Mouse (Mus musculus): Measurements from ENCODE around the gene Mymx. TPM values are rescaled to one million over a fixed set of nuclear protein-coding genes. Genes with fewer than 3 reads are reported as not detected.
A peak's percentile ranks its signal among the peaks of the same experiment; 100 is the strongest.

Mymx gene
- polyA plus RNA-seq, 1 experiment from 2014 or later: not detected

DNA sequence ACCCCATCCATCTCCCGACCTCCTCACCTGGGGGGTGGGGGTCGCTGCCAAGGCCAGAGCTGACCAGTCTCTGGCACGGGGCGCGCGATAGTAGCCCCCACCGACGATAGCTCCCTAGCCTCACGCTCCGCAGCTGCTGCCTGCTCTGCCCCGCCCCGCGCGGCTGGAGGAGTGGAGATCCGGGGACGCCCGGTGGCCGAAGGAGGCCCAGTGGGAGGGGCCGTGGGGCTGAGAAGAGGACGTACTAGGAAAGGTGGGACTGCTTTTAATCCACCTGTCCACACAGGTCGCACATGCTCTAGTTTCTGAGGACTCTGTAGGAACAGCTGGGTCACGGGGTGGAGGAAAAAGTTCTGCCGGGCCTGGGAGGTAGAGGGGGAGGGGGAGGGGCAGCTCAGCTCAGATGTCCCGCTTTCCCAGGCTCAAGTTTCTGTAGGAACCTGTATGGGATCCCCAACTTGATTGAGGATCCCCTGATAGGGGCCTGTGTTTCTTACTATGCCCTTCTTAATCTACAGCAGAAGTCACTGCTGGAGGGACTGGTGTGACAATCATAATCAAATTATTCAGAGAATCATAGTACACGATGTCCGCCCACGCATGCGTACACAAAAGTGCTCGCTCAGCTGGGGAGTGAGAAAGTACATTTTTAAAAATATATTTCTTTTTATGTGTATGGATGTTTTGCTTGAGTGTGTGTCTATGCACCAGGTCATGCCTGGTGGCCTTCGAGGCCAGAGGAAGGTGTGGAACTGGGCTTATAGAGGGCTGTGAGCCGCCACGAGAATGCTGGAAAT is 2.3 kb downstream of the Mymx start, which contains the start of gene Slc29a1:
Slc29a1 (minus strand) TSS at position 161 of the 797 bp plus-strand sequence.
- Histone ChIP-seq H3K27ac (ENCODE audit: low read depth, low read length) (no peak within 1 kb of the TSS), H3K9ac (ENCODE audit: low read depth, low read length) (peak within 1 kb of the TSS; percentile 11), H3K27me3 (replicated peaks; ENCODE audit: control insufficient read depth, insufficient read depth, low read length) (peaks cover 12% of the 10 kb centered on the region), H3K4me1 (ENCODE audit: control insufficient read depth, insufficient read depth, low read depth, low read length) (peaks cover 24% of the 10 kb centered on the region), H3K36me3 (ENCODE audit: control insufficient read depth, insufficient read depth, low read length) (no peaks in the 10 kb centered on the region), H3K4me2 (ENCODE audit: low read length) (peak within 1 kb of the TSS; percentile 60), H3K4me3 (ENCODE audit: low read length) (peak within 1 kb of the TSS; percentile 28), H3K9me3 (ENCODE audit: control insufficient read depth, low read length) (no peaks in the 10 kb centered on the region)
- ATAC-seq: no peak
- 16% methylated on average over 32 of the region's 32 CpGs for WGBS

DNA sequence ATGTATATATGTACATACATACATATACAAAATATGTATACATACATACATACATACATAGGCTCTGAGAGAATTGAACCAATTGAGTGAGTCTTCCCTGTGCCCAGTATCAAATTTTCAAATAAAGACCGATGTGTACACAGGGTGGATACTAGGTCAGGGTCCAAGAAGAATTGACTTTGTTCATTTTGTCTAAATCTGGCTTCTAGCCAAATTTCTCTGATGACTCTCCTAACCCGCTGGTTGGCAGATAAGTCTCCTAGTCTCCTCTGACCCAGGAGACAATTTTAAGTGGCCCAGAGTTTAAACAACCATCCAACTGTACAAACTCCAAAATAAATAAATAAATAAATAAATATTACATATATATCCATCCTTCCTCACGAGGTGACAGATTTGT is 3.0 kb downstream of the Mymx start:
- no peaks in the 10 kb centered on the region for H3K9me3 ChIP-seq (ENCODE audit: control insufficient read depth, low read length)
- 36% methylated on average over 3 of the region's 3 CpGs for WGBS
- H3K9ac ChIP-seq (ENCODE audit: low read depth, low read length): no peak overlapping the region; the same call in 1 of the 2 replicates
- H3K36me3 ChIP-seq (ENCODE audit: control insufficient read depth, insufficient read depth, low read length): no peaks in the 10 kb centered on the region
- peaks cover 30% of the 10 kb centered on the region for H3K4me1 ChIP-seq (ENCODE audit: control insufficient read depth, insufficient read depth, low read depth, low read length)
- no peak overlapping the region for H3K27ac ChIP-seq (ENCODE audit: low read depth, low read length)
- ATAC-seq: no peak
- H3K27me3 ChIP-seq (replicated peaks; ENCODE audit: control insufficient read depth, insufficient read depth, low read length): peaks cover 12% of the 10 kb centered on the region
- H3K4me2 ChIP-seq (ENCODE audit: low read length): peak overlapping the region; percentile 60
- H3K4me3 ChIP-seq (ENCODE audit: low read length): no peak overlapping the region

DNA sequence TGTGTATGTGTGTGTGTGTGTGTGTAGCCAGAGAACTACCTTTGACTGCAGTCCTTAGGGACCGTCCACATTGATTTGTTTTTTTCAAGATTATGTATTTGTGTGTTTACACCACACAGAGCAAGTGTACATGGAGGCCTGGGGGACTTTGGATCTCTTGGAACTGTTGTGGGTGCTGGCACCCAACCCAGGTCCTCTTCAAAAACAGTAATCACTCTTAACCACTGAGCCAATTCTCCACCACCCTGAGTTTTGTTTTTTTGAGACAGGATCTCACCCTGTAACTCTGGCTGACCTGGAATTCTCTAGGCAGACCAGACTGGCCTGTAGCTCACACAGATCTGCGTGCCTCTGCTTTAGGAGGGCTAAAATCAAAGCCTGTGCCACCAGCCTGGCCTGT is 3.5 kb downstream of the Mymx start:
- 89% methylated on average over 2 of the region's 2 CpGs for WGBS
- Histone ChIP-seq H3K4me2 (ENCODE audit: low read length) (no peak overlapping the region), H3K4me1 (ENCODE audit: control insufficient read depth, insufficient read depth, low read depth, low read length) (peaks cover 30% of the 10 kb centered on the region), H3K4me3 (ENCODE audit: low read length) (no peak overlapping the region), H3K27ac (ENCODE audit: low read depth, low read length) (no peak overlapping the region), H3K9me3 (ENCODE audit: control insufficient read depth, low read length) (no peaks in the 10 kb centered on the region), H3K36me3 (ENCODE audit: control insufficient read depth, insufficient read depth, low read length) (no peaks in the 10 kb centered on the region), H3K27me3 (replicated peaks; ENCODE audit: control insufficient read depth, insufficient read depth, low read length) (peaks cover 14% of the 10 kb centered on the region), H3K9ac (ENCODE audit: low read depth, low read length) (no peak overlapping the region)
- no peak for ATAC-seq

DNA sequence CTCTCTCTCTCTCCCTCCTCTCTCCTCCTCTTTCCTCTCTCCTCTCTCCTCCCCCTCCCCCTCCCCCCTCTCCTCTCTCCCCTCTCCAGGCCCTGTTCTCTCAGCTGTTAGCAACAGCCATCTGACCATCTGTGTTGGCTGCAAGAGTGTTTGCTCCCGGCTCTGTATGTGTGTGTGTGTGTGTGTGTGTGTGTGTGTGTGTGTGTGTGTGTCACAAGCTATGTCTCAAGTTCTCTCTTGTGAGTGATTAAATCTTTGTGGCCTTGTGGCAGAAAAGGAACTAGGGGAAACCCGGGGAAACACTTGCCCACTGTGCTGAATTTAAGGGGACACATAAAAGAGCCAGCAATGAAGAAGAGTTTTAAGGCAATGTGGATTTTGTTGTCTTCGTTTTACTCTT is 4.1 kb downstream of the Mymx start:
- Histone ChIP-seq H3K4me2 (ENCODE audit: low read length) (no peak overlapping the region), H3K4me3 (ENCODE audit: low read length) (no peak overlapping the region), H3K9ac (ENCODE audit: low read depth, low read length) (no peak overlapping the region), H3K27me3 (replicated peaks; ENCODE audit: control insufficient read depth, insufficient read depth, low read length) (peaks cover 14% of the 10 kb centered on the region), H3K27ac (ENCODE audit: low read depth, low read length) (no peak overlapping the region), H3K36me3 (ENCODE audit: control insufficient read depth, insufficient read depth, low read length) (no peaks in the 10 kb centered on the region), H3K4me1 (ENCODE audit: control insufficient read depth, insufficient read depth, low read depth, low read length) (peaks cover 30% of the 10 kb centered on the region), H3K9me3 (ENCODE audit: control insufficient read depth, low read length) (no peaks in the 10 kb centered on the region)
- 38% methylated on average over 3 of the region's 3 CpGs for WGBS
- no peak for ATAC-seq

DNA sequence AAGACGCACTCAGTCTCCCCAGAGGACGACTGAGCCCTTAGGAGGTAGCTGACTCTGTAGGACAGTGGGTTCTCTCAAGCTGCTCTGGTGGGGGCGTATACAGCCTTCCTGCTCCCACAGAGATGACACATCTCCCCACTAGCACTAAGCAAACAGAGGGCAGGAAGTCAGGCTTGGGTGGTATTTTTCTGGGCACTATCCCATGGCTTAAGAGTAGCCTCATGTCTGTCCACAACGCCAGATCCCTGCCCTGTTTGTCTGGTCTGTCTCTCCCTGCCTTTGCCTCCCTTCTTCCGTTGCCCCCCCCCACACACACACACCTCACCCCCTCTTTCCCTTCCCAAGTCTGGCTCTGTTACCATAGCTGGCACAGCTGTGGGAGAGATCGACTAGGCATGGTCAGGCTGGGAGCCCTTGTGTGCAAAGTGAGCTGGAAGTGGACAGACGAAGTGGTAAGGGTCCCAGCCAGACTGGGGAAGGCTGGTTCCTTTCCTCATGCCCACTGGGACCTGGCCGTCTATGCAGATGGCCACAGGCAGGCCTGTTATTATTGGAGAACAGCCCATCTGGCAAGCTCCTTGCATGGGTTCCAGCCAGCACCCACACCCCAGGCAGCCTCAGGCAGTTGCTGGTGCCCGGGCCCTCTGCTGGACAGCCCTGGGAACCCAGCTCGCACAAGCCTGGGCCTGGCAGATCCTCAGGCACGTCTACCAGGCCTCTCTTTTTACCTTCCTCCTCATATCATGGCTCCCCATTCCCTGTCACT is 5.1 kb downstream of the Mymx start:
- no peaks in the 10 kb centered on the region for H3K9me3 ChIP-seq (ENCODE audit: control insufficient read depth, low read length)
- H3K27me3 ChIP-seq (replicated peaks; ENCODE audit: control insufficient read depth, insufficient read depth, low read length): peaks cover 14% of the 10 kb centered on the region
- no peak overlapping the region for H3K9ac ChIP-seq (ENCODE audit: low read depth, low read length)
- H3K4me2 ChIP-seq (ENCODE audit: low read length): no peak overlapping the region
- H3K36me3 ChIP-seq (ENCODE audit: control insufficient read depth, insufficient read depth, low read length): no peaks in the 10 kb centered on the region
- H3K4me1 ChIP-seq (ENCODE audit: control insufficient read depth, insufficient read depth, low read depth, low read length): peaks cover 39% of the 10 kb centered on the region
- peak overlapping the region; percentile 65 for H3K27ac ChIP-seq (ENCODE audit: low read depth, low read length)
- WGBS: 17% methylated on average over 11 of the region's 11 CpGs
- peak; percentile 51 for ATAC-seq
- H3K4me3 ChIP-seq (ENCODE audit: low read length): no peak overlapping the region

DNA sequence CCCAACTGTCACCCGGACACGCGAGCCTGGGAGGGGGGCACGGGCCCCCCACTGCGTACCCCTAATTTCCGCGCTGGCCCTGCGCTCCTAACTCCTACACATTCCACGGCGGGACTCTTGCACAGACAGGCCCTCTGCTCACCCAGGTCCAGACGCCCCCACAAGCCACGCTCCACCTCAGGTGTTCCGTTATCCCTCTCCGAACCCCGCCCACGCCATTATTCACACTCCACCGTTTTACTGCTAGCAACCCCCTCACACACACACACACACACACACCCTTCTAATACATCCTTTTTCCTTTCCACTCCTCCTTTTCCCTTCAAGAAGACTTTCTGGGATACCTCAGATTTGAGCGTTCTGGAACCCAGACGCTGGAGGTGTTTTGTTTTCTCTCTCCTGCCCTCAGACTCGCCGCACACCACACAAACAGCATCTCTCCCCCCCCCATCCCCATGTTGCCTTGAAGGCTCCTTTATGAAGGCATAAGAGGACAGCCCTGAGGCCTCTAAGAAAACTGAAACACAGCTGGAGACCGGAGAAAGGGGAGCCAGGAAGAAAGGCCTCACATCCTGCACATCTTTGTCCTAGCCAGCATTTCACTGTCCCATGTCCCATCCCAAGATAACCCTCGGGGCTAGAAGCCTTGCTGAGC is 6.0 kb downstream of the Mymx start:
- Histone ChIP-seq H3K9ac (ENCODE audit: low read depth, low read length) (peak overlapping the region; percentile 69), H3K4me1 (ENCODE audit: control insufficient read depth, insufficient read depth, low read depth, low read length) (peaks cover 41% of the 10 kb centered on the region), H3K4me3 (ENCODE audit: low read length) (peak overlapping the region; percentile 56), H3K27ac (ENCODE audit: low read depth, low read length) (peak overlapping the region; percentile 65), H3K4me2 (ENCODE audit: low read length) (peak overlapping the region; percentile 81), H3K9me3 (ENCODE audit: control insufficient read depth, low read length) (no peaks in the 10 kb centered on the region), H3K36me3 (ENCODE audit: control insufficient read depth, insufficient read depth, low read length) (no peaks in the 10 kb centered on the region), H3K27me3 (replicated peaks; ENCODE audit: control insufficient read depth, insufficient read depth, low read length) (peaks cover 6% of the 10 kb centered on the region)
- 5% methylated on average over 23 of the region's 23 CpGs for WGBS
- ATAC-seq: peak; percentile 28

DNA sequence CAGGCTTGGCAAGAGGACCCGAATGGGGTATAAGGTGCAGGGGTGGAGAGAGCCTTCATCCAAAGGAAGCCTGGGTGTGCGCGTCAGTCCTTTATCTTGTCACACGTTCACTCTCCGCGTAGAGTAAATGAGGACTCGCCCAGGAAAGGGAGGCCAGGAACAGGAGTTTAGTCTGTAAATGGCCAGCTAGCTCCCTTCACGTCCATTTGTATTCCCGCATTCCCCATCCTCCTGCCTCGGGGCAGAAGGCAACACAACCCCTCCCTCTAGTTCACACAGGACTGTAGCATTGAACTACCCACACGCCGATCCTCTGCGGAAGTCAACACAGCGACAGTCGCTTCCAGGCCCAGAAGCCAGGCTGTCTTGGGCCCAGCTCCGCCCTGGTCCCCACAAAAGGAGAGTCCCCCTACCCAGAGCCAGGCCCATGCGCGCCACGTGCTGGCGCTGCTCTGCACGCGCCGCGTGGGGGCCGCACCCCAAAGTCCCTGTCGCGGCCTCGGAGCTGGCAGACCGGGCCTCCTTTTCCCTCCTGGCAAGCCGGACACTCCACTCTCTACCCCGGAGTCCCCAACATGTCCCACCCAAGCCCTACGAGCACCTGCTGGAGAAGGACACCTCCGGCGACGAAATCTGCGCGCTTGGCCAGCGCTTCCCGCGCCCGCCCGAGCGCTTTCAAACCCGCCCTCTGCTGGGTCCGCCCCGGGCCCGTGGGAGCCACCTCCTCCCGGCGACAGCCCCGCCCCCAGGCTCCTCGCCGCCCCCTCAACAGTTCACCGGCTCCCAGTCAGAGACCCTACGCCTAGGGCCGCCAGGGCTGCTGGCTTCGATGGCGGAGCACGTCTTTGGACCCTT is 6.8 kb downstream of the Mymx start:
- 2% methylated on average over 56 of the region's 58 CpGs for WGBS
- H3K4me2 ChIP-seq (ENCODE audit: low read length): peak overlapping the region; percentile 81
- H3K9me3 ChIP-seq (ENCODE audit: control insufficient read depth, low read length): no peaks in the 10 kb centered on the region
- peak overlapping the region; percentile 56 for H3K4me3 ChIP-seq (ENCODE audit: low read length)
- peak; percentile 78 for ATAC-seq
- H3K9ac ChIP-seq (ENCODE audit: low read depth, low read length): peak overlapping the region; percentile 69
- no peaks in the 10 kb centered on the region for H3K36me3 ChIP-seq (ENCODE audit: control insufficient read depth, insufficient read depth, low read length)
- peaks cover 2% of the 10 kb centered on the region; the same call in 1 of the 2 replicates for H3K27me3 ChIP-seq (replicated peaks; ENCODE audit: control insufficient read depth, insufficient read depth, low read length)
- H3K27ac ChIP-seq (ENCODE audit: low read depth, low read length): peak overlapping the region; percentile 59; the same call in 1 of the 2 replicates
- H3K4me1 ChIP-seq (ENCODE audit: control insufficient read depth, insufficient read depth, low read depth, low read length): peaks cover 41% of the 10 kb centered on the region

DNA sequence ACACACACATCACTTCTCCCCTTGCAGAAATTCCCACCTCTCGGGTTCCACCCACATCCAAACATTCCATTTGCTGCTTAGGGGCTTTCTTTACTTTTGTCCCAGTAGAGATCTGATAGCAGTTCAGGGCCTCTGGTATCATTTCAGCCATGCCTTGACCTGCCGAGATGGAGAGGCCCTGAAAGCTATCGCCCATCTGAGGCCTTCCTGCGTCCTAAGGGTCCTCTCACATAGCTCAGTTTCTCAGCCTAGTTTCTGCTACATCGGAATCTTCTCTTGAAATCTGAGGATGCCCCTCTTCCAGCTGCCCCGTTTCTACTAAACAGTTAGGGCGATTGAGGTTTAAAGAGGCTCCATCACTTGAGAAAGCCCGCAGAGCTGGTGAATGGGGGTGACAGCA is 7.7 kb downstream of the Mymx start:
- Histone ChIP-seq H3K9me3 (ENCODE audit: control insufficient read depth, low read length) (no peaks in the 10 kb centered on the region), H3K9ac (ENCODE audit: low read depth, low read length) (peak overlapping the region; percentile 69; the same call in 1 of the 2 replicates), H3K27me3 (replicated peaks; ENCODE audit: control insufficient read depth, insufficient read depth, low read length) (peaks cover 2% of the 10 kb centered on the region; the same call in 1 of the 2 replicates), H3K4me3 (ENCODE audit: low read length) (peak overlapping the region; percentile 56), H3K27ac (ENCODE audit: low read depth, low read length) (no peak overlapping the region; the same call in 1 of the 2 replicates), H3K4me2 (ENCODE audit: low read length) (peak overlapping the region; percentile 81), H3K36me3 (ENCODE audit: control insufficient read depth, insufficient read depth, low read length) (no peaks in the 10 kb centered on the region), H3K4me1 (ENCODE audit: control insufficient read depth, insufficient read depth, low read depth, low read length) (peaks cover 37% of the 10 kb centered on the region)
- WGBS: 44% methylated on average over 8 of the region's 8 CpGs
- no peak for ATAC-seq

Data from hindbrain, embryonic 16.5 days (tissue).